Comparison of ENCODE assay signal across 25 mouse cellular contexts in genomic region chr6:38956641-38957040, GRCm38 (mm10).
DNase-seq lines count a peak whose midpoint lies in the region; ATAC-seq and TF ChIP-seq lines count a peak whose summit lies in the region.
"Had no signal": no experiment of that assay in that cellular context is flagged by ENCODE, and none has a peak within 500 bp of the region (broad histone marks: within the 10 kb centered on the region; RNA-seq: fewer than 3 reads in every experiment).

No protein-coding gene starts in this region.

- no peaks in the 10 kb centered on the region for H3K9me3 ChIP-seq in lung, embryonic 14.5 days (ENCODE audit: low read depth, low read length)
- no peaks in the 10 kb centered on the region for H3K9me3 ChIP-seq in lung, postnatal 0 days (ENCODE audit: low read length)
- no peaks in the 10 kb centered on the region for H3K9me3 ChIP-seq in stomach, postnatal 0 days (ENCODE audit: control insufficient read depth, low read length)
- H3K9me3 ChIP-seq: embryonic facial prominence, embryonic 12.5 days; embryonic facial prominence, embryonic 15.5 days; forebrain, embryonic 12.5 days; hindbrain, embryonic 12.5 days; hindbrain, embryonic 15.5 days had no signal

- 34% methylated on average over 2 of the region's 2 CpGs for WGBS in lung, embryonic 14.5 days
- 44% methylated on average over 2 of the region's 2 CpGs for whole genome bisulfite sequencing in lung, postnatal 0 days
- WGBS in stomach, postnatal 0 days, result 59% methylated on average over 2 of the region's 2 CpGs

- TF ChIP-seq EP300 in lung, postnatal 0 days (IDR thresholded peaks at IDR 0.05), result no peak
- no peak for TF ChIP-seq EP300 in stomach, postnatal 0 days (optimal IDR thresholded peaks at IDR 0.05)

- H3K4me3 ChIP-seq in lung, embryonic 14.5 days (ENCODE audit: low read depth, low read length), result no peak overlapping the region
- H3K4me3 ChIP-seq in lung, postnatal 0 days (ENCODE audit: low read depth, low read length), result no peak overlapping the region
- H3K4me3 ChIP-seq in stomach, postnatal 0 days (ENCODE audit: low read depth, low read length), result no peak overlapping the region
- H3K4me3 ChIP-seq: embryonic facial prominence, embryonic 12.5 days; embryonic facial prominence, embryonic 15.5 days; erythroblast, embryonic 14.5 days; forebrain, embryonic 12.5 days; hindbrain, embryonic 12.5 days; hindbrain, embryonic 15.5 days had no signal

- H3K36me3 ChIP-seq in lung, embryonic 14.5 days (ENCODE audit: insufficient read depth), result no peaks in the 10 kb centered on the region
- H3K36me3 ChIP-seq in lung, postnatal 0 days (ENCODE audit: insufficient read depth, low read length), result no peaks in the 10 kb centered on the region
- H3K36me3 ChIP-seq in stomach, postnatal 0 days (ENCODE audit: control insufficient read depth, insufficient read depth, low read length), result no peaks in the 10 kb centered on the region
- H3K36me3 ChIP-seq: embryonic facial prominence, embryonic 12.5 days; embryonic facial prominence, embryonic 15.5 days; forebrain, embryonic 12.5 days; hindbrain, embryonic 12.5 days; hindbrain, embryonic 15.5 days had no signal

- DNase-seq in lung, embryonic 14.5 days, result peak; percentile 25
- DNase-seq in lung, postnatal 0 days (ENCODE audit: low spot score), result no peak
- DNase-seq in 3T3-L1 (ENCODE audit: low read depth, low spot score), result peak; percentile 82
- peak; percentile 68 for DNase-seq in Muller cell, postnatal 12 days (ENCODE audit: inconsistent ontology term)
- DNase-seq in stomach, postnatal 0 days (ENCODE audit: low spot score), result no peak
- no peak for DNase-seq in adrenal gland, adult 2 months
- DNase-seq in right cerebral cortex, adult 18-20 months, result no peak
- DNase-seq: adrenal gland, postnatal 14 days; B cell, adult 2 months; cerebellum, adult 11 months; cerebellum, adult 2 months; cerebellum, adult 9-11 months; cerebellum, postnatal 25 days; gastrocnemius, postnatal 10 days; gastrocnemius, postnatal 36 days had no signal

- no peak for TF ChIP-seq CTCF in lung, embryonic 14.5 days (IDR thresholded peaks at IDR 0.05; ENCODE audit: low read depth)
- no peak for TF ChIP-seq CTCF in lung, postnatal 0 days (IDR thresholded peaks at IDR 0.05)
- no peak for TF ChIP-seq CTCF in stomach, postnatal 0 days (IDR thresholded peaks at IDR 0.05; ENCODE audit: low read depth)

- H3K4me1 ChIP-seq in lung, embryonic 14.5 days (ENCODE audit: insufficient read depth), result no peaks in the 10 kb centered on the region
- no peaks in the 10 kb centered on the region for H3K4me1 ChIP-seq in lung, postnatal 0 days (ENCODE audit: insufficient read depth, low read depth, low read length)
- no peaks in the 10 kb centered on the region for H3K4me1 ChIP-seq in stomach, postnatal 0 days (replicated peaks; ENCODE audit: control insufficient read depth, insufficient read depth)
- H3K4me1 ChIP-seq: embryonic facial prominence, embryonic 12.5 days; embryonic facial prominence, embryonic 15.5 days had no signal

- no peak overlapping the region for H3K4me2 ChIP-seq in lung, embryonic 14.5 days
- H3K4me2 ChIP-seq in lung, postnatal 0 days (replicated peaks; ENCODE audit: low read depth, low read length), result no peak overlapping the region
- no peak overlapping the region for H3K4me2 ChIP-seq in stomach, postnatal 0 days (replicated peaks; ENCODE audit: low read depth)
- H3K4me2 ChIP-seq: embryonic facial prominence, embryonic 12.5 days; embryonic facial prominence, embryonic 15.5 days; forebrain, embryonic 12.5 days; heart, embryonic 11.5 days; hindbrain, embryonic 12.5 days; hindbrain, embryonic 15.5 days had no signal

- no peak overlapping the region for H3K27ac ChIP-seq in lung, embryonic 14.5 days (ENCODE audit: low read depth)
- no peak overlapping the region for H3K27ac ChIP-seq in lung, postnatal 0 days (ENCODE audit: low read length)
- H3K27ac ChIP-seq in stomach, postnatal 0 days (replicated peaks), result 0 out of 2 replicates have a peak overlapping the region, but pooled peaks have one; percentile 40
- H3K27ac ChIP-seq: embryonic facial prominence, embryonic 12.5 days; embryonic facial prominence, embryonic 15.5 days; forebrain, embryonic 12.5 days; hindbrain, embryonic 12.5 days; hindbrain, embryonic 15.5 days had no signal

- no peak for ATAC-seq in lung, embryonic 14.5 days (ENCODE audit: insufficient read depth)
- ATAC-seq in lung, postnatal 0 days, result no peak
- ATAC-seq in stomach, postnatal 0 days (ENCODE audit: low FRiP score, low TSS enrichment), result no peak
- ATAC-seq: CD4-positive, CD25-positive, alpha-beta regulatory T cell, adult 4 months; forebrain, embryonic 16.5 days; Patski had no signal

- no peaks in the 10 kb centered on the region for H3K27me3 ChIP-seq in lung, embryonic 14.5 days (ENCODE audit: insufficient read depth, low read length)
- no peaks in the 10 kb centered on the region for H3K27me3 ChIP-seq in lung, postnatal 0 days (replicated peaks; ENCODE audit: insufficient read depth, low read length)
- no peaks in the 10 kb centered on the region; the same call in 1 of the 2 replicates for H3K27me3 ChIP-seq in stomach, postnatal 0 days (ENCODE audit: control insufficient read depth, insufficient read depth, low read length)
- H3K27me3 ChIP-seq: embryonic facial prominence, embryonic 12.5 days; embryonic facial prominence, embryonic 15.5 days; forebrain, embryonic 12.5 days; hindbrain, embryonic 12.5 days; hindbrain, embryonic 15.5 days; Patski had no signal

- H3K9ac ChIP-seq in lung, embryonic 14.5 days, result no peak overlapping the region
- no peak overlapping the region for H3K9ac ChIP-seq in lung, postnatal 0 days (replicated peaks; ENCODE audit: low read depth)
- no peak overlapping the region for H3K9ac ChIP-seq in stomach, postnatal 0 days (ENCODE audit: low read length)
- H3K9ac ChIP-seq: embryonic facial prominence, embryonic 12.5 days; embryonic facial prominence, embryonic 15.5 days; forebrain, embryonic 12.5 days; hindbrain, embryonic 12.5 days; hindbrain, embryonic 15.5 days had no signal

Comparison
In these comparisons a context has a peak if more than half of its experiments do, and no peak if none do; other contexts are left out.
1. DNase-seq: peak in lung, embryonic 14.5 days (single experiment), 3T3-L1 (single experiment) and Muller cell, postnatal 12 days (single experiment); none in lung, postnatal 0 days (single experiment), stomach, postnatal 0 days (single experiment), adrenal gland, adult 2 months (single experiment) and right cerebral cortex, adult 18-20 months (single experiment).